Mouse (Mus musculus): ENCODE data around the gene Pum2.

DNA sequence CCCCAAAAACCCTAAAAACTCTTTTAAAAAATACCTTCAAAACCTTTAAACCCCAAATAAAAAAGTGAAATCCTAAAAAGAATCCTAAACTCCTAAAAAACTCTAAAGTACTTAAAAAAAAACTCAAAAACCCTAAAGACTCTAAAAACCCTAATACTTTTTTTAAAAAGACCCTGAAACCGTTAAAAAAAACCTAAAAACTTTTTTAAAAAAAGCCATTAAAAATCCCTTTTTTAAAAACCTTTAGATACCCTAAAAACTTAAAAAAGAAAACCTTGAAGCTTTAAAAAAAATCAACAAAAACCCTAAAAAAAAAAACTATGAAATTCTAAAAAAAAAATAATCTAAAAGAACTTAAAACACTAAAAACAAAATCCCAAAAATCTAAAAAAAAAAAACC lies 39.6 kb upstream of the Pum2 start:
- TF ChIP-seq CTCF (IDR thresholded peaks at IDR 0.05; ENCODE audit: extremely low read depth, insufficient read depth, insufficient read length, insufficient replicate concordance), result no peak
- no peak for TF ChIP-seq POLR2A (IDR thresholded peaks at IDR 0.05; ENCODE audit: low read depth, low read length)

Measured in spleen, adult 2 months (tissue).